Mouse (Mus musculus) right cerebral cortex, adult 2 months (tissue): ENCODE measurements around the gene Fam49a.

Experiments used
- DNase-seq, 2 experiments: peaks; one replicate each; pipeline ENCODE4 v3.0.0; 2021 to 2022; ENCODE audit warnings: low spot score in 2 of 2

The Fam49a gene

DNA sequence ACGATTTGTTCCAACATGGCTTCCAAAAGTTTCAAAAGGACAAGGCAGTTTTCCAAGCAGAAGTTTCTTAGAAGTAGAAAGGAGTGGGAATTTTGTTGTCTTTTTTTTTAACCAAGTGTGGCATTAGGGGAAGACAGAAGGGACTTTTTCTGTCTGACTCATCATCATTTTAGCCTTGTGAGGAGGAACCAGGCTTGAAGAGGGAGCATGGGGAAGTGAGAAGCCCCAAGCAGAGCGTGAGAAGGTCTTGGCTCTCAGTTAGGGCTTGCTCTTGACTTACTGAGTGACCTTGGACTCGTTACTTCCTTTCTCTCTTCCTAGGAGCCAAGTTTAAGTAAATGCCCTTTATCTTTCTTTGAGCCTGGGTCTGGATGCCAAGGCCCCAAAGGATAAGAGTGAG is 8.6 kb downstream of the Fam49a start:
- no peak for DNase-seq

DNA sequence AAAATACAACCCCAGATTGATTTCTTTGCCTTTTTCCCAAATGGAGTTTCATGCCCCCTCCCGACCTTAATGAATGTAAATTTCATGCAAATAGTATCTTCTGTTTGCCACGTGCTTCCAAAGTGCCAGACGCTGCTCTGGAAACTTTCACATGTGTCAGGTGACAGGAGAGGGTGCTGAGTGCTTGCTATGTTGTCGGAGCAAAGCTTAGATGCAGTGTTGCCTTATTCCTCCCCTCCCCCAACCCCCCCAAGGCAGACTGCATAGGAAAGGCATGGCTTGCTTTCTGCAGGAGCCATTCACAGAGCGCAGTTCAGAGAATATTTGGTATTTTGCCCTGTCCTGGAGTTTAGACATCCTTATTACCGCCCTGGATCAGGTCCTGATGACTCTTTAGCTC is 12.2 kb downstream of the Fam49a start:
- no peak for DNase-seq

DNA sequence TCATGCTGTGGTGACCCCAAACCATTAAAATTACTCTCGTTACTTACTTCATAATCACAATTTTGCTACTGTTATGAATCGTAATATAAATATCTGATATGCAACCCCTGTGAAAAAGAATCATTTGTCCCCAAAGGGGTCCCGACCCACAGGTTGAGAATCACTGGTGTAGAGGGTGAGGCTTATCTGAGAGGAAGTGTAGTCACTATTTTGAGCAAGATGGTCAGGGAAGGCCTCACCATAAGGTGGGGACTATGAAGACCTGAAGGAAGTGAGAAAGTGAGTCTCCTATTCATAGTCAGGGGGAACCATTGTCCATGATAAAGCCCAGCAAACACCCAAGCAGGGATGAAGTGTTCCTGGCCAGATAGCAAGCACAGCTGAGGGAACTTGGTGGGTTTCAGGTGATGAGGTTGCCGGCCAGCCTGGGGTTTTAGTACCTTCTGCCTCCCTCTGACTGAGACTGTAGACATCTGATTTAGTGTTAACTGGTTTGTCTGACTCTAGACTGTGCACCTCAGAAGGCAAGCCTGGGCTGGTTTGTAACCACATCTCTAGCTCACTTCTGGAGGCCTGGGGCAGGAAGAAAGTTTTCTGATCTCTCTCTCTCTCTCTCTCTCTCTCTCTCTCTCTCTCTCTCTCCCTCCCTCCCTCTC is 13.3 kb downstream of the Fam49a start:
- no peak for DNase-seq

DNA sequence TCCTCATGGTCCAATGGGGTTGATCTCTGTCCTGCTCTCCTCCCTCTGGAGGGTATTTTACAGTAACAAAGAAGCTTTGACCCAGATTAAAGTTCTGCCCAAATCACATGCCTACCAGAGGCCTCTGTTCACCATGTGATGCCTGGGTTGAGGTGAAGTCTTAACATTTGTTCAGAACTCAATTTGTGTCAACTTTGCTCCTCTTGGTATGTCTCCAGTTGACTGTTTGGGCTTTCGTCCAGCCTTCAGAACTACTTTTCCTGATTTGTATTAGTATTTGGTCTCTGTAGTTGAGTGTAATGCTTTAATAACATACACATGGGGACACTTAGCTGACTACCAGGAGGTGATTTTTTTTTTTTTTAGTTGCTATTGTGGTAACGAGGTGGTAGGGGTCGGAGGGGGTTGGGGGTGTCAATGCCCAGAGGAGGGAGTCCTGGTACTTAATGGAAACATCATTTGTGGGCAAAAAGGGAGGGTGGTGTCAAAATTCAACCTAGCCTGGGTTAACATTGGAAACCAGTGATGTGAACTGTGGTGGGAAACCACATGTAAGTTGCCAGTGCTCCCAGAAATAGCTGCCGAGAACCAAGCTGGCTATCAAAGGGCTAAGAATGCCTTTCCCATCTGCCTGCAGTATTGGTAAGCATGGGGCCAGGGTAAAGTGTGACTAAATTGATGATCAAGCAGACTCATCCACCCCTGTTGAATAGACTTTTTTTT is 16.0 kb downstream of the Fam49a start:
- no peak for DNase-seq

DNA sequence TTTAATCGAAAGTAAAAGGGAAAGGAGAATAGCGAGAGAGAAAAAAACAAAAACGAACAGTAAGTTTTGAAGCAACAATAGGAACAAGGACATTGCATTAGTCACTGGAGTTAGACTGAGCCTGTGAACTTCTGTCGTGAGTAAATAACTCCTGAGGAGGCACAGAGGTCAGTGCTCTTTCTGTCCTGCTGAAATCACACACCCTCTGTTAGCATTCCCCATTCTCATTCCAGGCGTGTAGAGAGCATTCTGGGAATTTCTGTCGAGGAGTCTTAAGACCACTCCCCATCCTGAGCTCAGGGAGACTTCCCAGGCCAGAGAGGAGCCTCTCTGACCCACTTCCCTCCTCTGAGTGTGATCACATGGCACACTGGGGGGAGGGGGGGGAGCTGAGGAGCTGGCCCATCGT is 16.5 kb downstream of the Fam49a start:
- DNase-seq: no peak

DNA sequence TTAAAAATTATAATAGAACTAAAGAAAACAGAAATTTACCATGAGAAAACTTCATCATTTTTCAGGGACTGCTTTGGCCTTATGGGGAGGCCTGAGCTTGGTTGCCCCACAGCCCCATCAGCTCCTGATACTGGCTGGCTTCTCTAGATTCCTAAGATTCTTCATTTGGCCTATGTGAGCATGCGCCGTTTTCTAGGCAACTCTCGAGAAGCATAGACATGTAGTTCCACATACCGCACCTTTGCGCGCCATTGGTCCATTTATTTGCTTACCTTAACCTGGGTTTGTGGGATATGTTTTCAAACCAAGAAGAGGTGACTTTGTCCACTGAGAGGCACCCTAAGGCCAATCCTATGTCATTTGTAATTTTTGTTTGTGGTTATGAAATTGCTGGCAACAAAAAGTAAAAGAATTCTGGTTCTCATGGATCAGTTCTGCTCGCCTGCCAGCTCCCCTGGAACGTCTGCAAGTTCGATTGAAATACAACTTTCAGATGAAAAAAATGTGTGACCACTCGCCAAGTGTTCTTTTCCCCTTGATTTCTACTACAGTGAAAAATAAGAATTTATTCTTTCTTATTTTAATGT is 21.9 kb downstream of the Fam49a start:
- DNase-seq: no peak

DNA sequence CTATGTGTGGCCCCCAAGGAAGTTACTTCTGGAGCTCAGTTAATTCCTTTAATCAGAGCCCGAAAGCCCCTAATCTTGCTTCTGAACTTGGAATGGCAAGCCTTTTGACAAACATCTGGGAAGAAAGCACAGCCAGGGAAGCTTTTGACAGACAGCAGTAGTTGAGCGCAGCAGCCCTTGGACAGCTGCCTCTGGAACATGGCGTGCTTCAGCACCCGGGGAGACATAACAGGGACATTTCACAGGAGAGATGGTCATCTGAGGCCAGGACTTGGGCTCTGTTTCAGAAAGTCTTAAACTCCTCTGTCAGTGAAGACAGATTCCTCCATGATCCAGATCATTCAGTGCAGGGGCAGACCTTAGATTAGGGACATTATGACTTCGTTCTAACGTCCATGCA is 22.6 kb downstream of the Fam49a start:
- DNase-seq: no peak

DNA sequence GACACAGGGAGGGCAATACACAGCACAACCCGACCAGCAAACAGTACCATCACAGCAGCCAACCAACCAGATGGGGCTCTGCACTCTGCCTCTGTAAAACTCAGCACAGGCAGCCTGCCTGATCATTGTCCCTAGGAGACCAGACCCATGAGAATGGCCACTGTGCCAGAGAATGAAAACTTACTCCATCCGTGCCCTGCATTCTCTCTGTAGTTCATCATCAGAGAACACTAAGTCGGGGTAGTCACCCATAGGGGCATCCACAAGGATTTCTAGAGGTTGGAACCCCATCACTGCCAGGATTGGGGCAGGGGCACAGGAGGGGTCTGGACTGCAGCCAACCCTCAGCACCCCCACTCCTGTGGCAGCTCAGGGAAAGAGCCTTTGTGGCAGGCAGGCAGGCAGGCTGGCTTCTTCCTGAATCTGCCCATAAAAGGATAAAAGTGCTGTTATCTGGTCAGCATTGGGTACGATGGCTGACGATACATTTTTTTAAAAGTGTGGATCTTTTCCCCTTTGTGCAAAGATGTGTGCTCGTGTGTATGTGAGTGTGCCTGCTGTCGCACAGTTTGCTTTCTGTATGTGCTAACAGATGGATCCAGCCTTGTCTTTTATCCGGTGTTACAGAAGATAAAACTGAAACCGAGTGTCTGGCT is 25.3 kb downstream of the Fam49a start:
- DNase-seq: peak in 1 of 2 experiments; percentile 40

DNA sequence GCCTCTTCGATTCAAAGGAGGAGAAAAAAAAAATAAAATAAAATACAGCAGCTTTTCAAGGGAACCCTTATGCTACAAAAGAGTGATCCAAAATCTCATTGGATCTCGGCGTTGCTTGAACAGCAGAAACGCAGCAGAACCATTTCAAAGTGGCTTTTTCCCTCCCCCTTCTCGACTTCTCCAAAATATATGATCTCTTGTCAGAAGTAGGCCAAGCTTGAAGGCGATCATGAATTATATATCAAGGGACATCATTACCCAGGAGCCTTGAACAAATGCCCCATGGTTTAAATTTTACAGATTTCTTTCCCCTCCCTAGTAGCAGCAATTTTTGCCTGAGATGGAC is 25.8 kb downstream of the Fam49a start:
- no peak for DNase-seq

DNA sequence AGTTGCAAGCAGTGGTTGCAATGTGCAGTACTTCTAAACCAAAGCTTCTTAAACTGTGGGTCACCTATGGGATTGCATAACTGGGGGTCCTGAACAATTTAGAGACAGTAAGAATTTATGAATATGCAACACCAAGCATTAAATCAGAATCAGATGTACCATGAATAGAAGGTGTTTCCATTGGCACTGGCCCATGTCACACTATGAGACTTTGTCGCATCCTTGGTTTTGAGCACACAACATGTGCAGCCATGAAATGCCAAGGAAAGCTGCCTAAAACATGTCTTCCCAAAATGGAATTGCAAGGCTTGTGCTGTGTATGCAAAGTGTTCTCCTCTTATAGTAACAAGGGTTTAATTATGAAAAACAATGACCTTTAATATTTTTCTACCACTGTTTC is 26.6 kb downstream of the Fam49a start:
- no peak for DNase-seq

DNA sequence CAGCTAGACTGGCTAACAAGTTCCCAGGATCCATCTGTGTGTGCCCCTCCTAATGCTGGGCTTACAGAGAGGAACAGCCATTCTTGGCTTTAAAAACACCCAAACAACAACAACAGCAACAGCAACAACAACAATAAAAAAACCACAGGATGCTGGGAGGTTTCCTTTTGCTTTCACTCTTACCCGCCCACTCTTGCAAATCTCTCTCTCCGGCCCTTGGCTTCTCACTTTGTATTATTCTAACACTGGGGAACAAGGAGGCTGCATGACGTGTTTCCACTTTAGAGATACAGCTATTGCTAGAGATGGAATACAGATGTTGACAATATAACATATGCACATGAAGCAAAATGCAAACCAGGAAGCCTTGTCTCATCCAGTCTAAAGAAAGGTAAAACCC is 27.7 kb downstream of the Fam49a start:
- DNase-seq: no peak

DNA sequence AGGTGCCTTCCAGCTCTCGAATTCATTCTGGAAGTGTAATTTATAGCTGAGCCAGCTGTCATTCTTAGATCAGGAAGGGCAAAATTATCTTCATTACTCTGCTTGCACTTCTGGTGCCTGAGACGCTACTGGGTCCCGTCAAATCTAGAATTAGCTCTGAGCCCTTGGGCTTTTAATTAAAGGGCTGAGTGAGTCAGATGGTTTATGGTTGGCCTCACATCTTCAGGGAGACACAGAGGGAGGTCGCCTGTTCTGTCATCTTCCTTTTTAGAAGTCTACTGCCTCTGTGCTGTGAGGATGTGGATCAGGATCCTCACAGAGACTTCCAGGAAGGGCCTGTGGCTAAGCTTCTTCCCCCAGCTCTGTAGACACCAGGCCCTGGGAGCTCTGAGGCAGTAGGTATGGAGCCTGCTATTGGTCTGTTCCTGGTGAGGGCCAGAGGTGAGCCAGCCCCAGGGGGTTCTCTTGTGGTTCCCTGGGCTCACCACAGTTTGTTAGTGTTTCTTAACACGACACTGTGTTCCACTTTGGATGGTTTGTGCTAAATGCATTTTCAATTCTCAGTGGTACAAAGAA is 30.2 kb downstream of the Fam49a start:
- DNase-seq: no peak

DNA sequence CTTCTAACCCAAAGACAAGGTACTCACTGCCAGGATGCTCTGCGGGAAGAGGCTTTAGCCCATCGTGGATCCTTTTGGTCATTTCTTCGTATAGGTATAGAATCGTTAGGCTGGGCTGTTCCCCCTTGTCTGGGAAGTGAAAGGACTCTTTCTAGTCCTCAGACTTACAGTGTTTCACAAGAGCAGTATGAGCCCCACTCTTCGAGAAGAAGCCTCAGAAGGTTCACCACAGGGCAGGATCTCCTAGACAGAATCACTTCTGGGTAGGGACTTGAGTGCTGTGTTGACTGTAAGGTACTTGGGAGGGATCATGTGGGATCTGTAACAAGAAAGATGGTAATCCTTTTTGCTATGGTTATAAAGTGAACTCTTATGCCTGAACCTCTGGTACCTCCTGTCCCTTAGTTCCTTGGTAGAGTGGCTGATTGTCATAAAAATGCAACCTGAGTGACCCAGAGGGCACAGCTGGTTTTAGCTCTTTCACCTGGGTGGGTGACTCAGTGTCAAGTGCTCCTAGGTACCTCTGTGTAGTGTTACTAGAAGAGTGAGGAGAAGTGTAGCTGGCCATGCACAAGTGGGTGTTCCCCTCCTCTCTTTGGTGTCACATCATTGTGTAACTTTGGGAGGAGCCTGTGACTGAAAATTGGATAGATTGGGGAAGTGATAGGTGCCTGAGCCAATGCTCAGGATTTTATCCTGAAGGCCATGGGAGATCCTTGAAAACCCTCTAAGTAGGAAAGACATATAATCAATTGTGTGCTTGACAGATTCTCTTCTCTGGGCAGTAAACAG is 32.6 kb downstream of the Fam49a start:
- no peak for DNase-seq

DNA sequence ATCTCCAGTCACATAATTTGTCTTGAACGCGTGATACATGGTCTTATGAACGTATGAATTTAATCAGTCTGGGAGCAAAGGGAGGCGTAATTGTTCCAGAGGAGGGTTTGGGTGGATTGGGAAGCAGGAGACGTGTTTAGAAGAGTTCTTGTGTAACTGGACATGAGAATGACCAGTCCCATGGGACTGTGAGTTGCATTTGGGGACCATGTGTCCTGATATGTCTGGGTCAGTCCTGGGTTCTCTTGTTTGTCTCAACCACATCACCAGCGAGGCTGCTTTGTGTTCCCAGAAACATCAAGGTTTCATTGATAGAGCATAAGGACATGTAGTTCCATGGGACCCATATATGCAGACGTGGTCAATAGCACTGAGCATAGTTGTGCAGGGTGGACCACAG is 36.5 kb downstream of the Fam49a start:
- no peak for DNase-seq

DNA sequence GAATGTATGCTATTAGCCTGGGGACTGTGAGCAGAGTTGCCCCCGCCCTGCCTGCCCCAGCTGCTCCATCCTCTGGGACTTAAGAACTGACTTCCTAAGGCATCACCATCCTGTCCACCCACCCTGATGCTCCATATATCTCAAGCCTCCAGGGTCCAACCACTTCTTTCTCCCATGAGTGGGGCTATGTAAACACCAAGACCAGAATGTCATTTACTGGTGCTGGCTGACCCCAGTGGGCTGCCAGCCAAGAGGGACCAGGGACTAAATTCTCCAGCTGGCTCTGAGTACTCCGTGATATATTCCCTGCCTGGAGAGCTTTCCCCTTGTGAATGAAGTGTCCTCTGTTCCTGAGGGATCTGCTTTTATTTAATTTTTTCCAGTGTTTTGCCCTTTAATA is 37.4 kb downstream of the Fam49a start:
- DNase-seq: no peak

DNA sequence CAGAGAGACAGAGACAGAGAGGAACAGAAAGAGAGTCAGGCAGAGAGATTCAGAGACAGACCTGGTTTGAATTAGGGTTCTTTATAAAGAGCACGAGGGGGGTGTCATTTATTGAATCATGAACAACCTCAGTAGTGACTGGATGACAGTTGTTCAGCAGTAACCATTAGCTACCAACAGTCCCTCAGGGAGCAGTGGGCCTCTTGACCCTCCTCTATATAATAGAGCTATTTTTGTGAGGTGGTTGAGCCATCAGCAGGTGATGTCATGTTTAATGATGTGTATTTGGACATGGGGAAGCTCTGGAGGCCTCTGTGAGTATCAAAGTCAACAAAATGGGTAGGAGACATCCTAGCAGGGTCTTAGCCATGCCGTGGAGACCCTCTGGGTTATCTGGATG is 39.2 kb downstream of the Fam49a start:
- no peak for DNase-seq

DNA sequence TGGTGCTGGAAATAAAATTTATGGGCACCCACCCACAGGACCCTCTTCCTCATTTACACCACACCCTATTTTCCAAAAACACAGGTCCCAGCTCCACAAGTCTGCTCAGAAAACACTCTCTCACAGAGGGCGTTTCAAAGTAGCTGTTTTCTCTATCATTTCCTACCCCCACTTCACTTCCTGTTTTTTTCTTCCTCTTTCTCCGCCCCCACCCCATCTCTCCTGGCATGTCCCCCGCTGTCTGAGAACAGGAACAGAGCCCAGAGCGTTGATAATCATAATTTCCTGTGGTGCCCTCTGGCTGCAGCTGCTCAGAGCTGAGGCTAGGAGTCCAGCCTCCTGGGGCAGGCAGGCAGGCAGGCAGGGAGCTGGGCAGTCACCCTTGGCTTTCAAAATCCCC is 39.9 kb downstream of the Fam49a start:
- no peak for DNase-seq

DNA sequence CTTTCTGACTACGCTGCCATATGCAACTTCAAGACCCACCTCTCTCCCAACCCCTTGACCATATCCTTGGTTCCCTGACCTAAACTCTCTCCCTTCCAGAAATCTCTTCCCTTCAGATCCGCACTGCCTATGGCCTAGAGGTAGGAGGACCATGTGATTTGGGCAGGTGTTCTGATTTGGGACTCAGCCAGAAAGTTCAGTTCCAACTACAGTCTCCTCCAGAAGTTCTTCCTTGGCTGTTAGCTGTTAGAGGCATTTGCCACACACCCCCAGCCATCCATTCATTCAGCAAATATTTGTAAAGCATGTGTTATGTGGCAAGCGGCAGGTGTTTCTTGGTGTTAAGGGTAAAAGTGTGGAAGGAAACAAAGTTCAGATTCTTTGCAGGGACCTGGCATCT is 44.3 kb downstream of the Fam49a start:
- no peak for DNase-seq

DNA sequence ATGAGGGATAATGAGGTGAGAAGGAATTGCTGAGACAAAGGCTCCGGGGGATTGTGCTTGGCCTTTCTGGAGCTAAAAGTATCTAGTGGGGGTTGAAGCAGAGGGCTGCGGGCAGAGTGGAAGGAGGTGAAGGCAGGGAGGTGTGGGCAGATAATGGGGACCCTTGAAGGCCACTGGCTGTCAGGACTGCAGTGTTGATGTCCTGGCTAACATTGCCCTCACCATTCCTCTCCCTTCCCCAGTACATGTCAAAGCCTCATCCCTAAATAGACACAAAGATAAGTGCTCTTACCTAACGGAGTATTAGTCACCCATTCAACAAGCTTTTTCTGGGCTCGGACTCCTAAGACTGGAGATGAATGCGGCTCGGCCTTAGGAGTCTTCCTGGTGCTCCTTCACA is 44.9 kb downstream of the Fam49a start:
- DNase-seq: no peak

DNA sequence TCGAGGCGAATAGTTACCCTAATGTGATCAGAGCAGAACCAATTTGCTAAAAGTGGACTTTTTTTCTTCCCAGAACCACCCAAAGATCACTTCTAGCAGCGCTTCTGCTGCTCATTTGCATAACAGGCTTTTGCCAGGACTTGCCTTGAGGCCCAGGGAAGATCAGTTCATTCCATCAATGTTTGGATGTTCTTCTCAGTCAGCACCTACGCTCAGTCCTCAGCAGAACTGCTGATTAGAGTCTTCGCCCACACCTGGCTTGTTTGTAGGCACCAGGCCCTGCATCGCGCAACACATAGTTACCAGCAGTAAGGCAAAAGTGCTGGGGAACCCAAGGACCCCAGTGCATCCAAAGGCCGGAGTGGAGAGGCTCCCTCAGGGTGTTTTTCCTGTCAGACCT is 45.3 kb downstream of the Fam49a start:
- no peak for DNase-seq

DNA sequence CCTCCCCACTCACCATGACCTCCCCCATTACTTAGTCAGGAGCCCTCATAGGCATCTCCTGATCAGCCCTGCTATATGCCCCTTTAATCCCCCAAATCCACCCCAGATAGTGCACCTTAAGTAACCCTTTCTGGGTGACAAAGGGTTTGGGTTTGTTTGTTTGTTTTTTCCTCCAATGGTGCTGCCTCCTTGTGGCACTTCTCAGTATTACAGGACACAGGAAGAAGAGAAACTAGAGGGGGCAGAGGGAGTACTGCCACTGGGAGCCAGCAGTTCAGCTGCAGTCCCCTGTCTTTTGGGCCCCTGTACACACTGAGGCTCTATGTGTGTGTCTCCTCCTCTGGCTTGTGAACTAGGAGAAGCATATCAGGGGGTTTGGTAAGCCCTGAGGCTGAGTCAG is 51.5 kb downstream of the Fam49a start:
- no peak for DNase-seq

DNA sequence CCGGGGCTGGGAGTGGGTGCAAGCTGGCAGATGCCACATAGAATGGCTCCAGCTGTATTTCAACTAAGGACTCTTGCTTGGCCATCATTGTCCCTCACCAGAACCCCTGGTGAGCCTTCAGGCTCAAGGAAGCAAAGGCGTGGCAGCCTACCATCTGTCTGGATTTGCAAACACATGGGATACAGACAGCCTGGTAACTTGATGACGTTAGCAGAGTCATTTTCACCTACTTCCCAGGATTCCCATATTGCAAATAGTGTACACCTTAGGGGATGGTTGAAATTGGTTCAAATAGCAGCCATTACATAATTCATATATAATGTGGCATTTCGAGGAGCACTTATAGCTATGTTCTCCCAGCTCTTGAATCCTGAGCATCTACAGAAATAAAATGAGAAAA is 52.0 kb downstream of the Fam49a start:
- DNase-seq: no peak
